Mouse (Mus musculus) embryo, embryonic 10 days (tissue): ENCODE results near the gene Cd27.
"Not testable (repeated sequence)": the region's sequence is repeated elsewhere in the genome, so short reads cannot be mapped to it uniquely, and the experiment has no call there.

Source experiments
- DNase-seq: peaks from one replicate; pipeline ENCODE4 v3.0.0-alpha.2; 2015; ENCODE audit warnings: low spot score

Cd27 gene

DNA sequence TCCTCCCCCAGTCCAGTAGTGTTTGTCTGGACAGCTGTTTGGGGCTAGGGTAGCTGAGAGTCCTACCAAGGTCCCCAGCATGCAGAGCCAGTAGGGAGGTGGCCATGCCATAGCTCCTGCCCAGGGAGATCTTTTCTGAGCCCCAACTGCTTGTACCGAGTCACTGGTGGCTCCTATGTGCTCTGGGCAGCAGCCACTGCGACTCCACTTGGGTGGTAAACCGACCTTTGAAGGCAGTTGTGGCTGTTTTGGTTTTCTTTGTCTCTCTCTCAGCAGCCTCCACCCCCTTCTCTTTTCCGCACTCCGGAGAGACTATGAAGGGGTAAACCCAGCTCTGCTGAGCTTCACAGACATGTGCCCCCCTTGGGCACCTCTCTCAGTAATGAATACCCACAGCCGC, at the start of gene Cd27:
Gene Cd27 (minus strand): TSS at position 229 of the 400 bp plus-strand sequence.
- DNase-seq: no peak

DNA sequence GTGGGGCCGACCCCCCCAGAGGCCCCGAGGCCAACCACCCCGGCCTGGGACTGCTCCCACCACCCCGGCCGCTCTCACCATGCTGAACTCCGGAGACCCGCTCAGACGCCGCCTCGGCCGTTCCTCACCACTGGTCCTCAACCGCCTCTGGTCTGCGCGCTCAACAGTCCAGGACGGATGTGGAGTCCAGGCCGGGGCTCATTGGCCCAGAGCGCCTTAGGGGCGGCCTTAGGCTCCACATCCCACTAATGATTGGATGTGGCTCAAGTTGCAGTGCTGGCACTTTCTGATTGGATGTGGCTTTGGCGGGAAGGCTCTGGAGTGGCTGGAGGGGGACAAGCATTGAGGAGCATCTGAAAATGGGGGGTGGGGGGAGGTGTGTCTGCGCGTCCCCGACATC, 49.1 kb upstream of the Cd27 start, which contains the start of gene Tuba3a:
Gene Tuba3a (minus strand): TSS at position 153 of the 400 bp plus-strand sequence.
- DNase-seq: no peak

GRCm38 (mm10) chr6:125284751-125285150, 47.9 kb upstream of the Cd27 start:
- no peak for DNase-seq

- no peak for DNase-seq
Observed at GRCm38 (mm10) chr6:125284250-125284649, 47.4 kb upstream of the Cd27 start.

GRCm38 (mm10) chr6:125282721-125283120, 45.9 kb upstream of the Cd27 start:
- not testable (repeated sequence) for DNase-seq

DNA sequence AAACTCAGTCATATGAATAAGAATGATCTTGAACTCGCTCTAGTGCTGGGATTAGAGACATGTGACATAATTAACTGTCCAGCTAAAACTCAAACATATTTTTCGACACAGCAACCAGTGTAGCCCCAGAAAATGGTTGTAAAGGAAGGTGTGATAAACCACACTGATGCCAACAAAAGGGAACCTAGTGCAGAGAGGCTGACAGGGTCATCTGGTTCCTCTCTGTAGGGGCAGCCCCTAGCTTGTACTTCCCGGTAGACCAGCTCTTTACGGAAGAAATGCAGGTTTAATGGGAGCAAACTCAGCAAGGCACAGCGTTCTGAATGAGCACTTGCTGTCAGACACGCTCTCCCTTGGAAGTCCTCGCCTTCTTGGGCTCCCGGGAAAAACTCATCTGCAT, 42.9 kb upstream of the Cd27 start:
- DNase-seq: no peak

DNA sequence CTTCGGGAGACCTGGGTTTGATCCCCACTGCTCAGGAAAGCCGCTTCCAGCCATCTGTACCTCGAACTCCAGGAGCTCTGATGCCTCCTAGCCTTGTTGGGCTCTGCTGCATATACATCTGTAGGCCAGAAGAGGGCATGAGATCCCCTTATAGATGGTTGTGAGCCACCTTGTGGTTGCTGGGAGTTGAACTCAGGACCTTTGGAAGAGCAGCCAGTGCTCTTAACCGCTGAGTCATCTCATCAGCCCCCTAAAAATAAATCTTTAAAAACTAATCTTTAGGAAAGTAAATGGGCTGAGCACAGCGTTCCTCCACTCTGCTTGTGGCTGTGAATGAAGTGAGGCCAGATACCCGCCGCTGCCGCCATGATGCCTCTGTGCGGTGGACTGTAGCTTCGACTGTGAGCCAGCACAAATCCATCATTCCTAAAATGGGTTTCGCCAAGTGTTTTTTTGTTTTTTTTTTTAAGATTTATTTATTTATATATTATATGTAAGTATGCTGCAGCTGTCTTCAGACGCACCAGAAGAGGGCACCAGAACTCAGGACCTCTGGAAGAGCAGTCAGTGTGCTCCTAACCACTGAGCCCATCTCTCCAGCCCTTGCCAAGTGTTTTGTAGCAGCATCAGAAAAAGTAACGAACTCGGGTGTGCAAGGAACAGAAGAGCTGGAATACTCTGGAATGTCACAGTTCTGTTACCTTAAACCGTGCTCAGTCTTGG, 38.2 kb upstream of the Cd27 start:
- peak; percentile 68 for DNase-seq

DNA sequence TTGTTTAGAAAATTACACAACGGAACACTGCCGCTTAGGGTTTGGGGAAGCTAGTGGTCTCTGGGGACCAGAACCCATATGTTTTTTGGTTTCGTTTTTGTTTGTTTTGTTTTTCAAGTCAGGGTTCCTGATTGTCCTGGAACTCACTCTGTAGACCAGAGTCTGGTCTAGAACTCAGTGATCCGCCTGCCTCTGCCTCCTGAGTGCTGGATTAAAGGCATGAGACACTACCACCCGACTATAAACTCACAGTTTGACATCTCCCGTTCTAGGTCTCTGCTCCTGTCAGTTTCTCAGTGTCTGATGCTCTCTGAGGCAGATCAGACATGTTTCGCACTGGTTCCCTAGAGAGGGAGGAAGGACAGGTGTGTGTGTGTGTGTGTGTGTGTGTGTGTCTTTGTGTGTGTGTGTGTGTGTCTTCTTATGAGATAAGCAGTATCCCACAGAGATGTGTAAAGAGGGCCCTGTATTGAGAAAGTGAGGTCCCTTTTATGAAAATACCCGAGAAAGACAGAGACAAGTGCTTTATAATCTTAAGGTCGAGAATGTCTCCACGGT, 35.5 kb upstream of the Cd27 start:
- no peak for DNase-seq

- peak; percentile 90 for DNase-seq
Observed at GRCm38 (mm10) chr6:125271455-125272227, 34.8 kb upstream of the Cd27 start.

GRCm38 (mm10) chr6:125268799-125269198, 32.0 kb upstream of the Cd27 start:
- DNase-seq: no peak

- DNase-seq: no peak
Observed at GRCm38 (mm10) chr6:125267469-125267868, 30.7 kb upstream of the Cd27 start.

DNA sequence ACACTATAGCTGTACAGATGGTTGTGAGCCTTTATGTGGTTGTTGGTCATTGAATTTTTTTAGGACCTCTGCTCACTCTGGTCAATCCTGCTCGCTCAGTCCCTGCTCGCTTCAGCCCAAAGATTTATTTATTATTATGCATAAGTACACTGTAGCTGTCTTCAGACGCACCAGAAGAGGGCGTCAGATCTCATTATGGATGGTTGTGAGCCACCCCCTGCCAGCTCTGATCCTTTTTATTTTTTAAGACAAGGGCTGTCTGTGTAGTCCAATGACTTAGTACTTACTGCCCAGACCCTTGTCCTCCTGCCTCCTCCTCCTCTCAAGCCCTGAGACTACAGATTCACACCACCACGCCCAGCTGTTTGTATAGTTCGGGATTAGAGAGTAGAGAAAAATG, 29.8 kb upstream of the Cd27 start:
- not testable (repeated sequence) for DNase-seq

DNA sequence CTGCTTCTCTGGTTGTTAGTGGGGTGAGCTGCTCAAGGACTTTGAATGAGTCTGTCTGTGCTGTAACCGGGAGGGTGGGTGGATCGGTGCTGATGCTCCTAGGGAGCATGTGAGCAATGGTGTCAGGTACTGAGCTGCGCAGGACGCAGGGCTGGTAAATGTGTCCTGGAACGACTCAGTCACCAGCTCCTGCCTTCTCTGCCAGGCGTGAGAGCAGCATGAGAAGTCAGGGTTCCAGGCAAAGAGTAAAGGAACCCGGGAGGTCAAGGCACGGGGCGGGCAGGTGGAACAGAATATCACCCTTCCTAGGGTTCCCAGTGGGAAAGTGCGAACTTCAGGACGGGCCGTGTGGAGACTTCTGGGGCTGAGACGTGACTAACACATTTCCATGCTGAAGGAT, 29.3 kb upstream of the Cd27 start:
- no peak for DNase-seq

DNA sequence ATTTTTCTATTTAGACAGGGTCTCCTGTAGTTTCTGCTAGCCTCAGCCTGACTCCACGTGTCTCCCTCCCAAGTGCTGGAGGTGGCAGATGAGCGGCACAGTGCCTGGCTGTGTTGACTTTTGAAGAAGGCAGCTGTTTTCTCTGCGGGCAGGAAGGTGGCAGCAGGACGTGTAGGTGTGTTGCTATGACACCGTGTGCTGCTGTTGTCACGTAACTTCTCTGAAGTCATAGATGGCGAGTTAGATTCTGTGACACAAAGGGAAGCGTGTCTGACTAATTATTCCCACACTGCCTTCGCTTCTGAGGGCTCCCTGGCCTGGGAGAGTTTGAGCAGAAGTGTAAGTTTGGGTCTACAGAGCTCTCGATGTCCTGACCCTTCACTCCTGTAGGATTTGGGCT, 28.4 kb upstream of the Cd27 start:
- DNase-seq: no peak

DNA sequence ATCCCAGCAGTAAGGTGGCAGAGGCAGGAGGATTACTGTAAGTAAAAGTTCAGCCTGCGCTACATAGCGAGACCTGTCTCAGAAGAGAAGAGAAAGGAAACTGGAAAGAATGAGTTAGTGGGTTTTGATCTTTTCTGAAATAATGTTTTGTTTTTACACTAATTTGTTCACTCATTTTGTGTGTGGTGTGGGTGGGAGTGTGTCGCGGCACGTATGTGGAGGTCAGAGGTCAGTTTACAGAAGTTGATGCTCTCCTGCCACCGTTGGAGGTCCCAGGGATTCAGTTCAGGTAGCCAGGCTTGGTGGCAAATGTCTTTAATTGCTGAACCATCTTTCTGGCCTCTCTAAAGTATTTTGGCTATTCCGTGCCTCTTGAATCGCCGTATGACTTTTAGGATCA, 27.4 kb upstream of the Cd27 start:
- no peak for DNase-seq

DNA sequence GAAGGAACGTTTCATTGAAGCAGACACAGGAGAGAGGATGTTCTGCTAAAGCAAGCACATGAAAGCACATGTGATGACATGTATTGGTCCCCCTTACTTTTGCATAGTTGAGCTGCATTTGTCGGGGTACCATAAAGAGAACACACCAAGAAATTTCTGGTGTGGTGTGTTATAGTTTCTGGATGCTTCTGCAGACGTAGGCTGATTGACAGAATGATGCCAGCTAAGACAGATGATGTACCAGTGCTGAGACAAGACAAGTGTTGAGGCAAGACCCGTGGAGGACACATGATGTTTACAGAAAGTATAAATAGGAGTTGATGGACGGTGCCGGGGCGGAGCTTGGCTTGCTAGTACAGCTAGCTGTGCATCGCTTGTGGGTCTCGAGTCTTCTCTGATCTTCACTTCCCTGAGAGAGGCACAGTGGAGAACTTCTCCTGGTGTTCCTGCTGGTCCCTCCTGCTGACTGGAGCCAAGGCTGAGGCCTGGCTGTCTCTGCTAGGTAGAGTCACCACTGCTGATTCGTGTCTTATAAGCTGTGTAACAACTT, 23.3 kb upstream of the Cd27 start:
- no peak for DNase-seq

GRCm38 (mm10) chr6:125256222-125256966, 19.6 kb upstream of the Cd27 start:
- no peak for DNase-seq

DNA sequence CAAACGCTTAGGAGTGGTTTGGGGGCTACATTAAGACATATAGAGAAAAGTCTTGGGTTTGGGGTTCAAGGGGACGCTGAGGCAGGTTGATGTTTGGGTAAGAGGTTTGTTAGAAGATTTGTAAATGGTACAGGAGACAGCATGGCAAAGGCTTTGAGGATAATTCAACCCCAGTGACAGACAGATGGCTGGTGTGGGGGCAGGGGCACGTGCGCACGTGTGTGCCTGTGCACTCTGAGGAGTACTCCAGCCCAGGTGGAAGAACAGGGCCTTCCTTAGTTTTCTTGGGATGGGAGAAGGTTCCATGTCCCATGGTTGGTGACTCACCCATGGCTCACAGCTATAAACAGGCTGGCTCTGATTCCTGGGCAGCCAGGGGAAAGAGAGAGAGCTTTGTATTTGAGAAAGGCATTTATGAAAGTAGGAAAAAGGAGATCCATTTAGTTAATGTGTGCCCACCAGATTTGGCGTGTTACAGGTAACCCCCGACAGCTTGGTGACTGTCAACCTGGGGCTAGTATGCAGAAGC, 18.8 kb upstream of the Cd27 start:
- no peak for DNase-seq

DNA sequence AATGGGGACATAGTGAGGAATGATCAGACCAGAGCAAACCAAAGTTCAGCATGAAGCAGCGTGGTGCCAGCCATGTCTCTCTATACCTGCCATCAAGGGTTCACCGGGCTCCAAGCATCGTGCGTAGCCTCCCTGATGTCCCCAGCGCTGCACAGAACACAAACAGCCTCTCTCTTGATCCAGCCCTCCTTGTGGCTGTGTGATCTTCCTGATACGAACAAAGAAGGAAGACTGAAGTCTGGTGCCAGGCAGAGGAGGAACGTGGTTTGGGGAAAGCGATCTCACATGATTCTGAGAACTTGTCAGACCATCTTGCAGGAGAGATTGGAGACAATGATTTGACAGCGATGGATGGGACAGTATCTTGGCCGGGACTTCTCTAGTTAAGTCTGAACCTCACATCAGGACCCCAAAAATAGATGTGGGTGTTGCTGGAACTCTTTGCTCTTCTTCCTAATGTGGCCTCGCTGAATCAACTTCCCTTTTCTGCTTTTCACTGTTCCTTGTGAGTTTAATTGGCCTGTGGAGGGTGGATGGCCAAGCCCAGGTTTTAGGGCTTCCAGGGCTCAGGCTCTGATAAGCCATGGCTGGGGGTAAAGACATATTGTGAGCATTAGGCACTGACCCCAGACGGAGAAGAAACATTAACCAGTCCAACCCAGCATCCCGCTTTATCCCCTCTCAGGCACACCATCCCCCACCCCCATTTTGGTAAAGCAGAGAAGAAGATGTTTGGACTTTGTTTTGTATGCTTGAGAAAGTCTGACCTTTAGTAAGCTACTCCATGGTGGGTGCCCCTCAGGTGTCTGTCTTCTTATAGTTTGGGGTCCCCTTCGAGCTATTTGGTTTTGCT, 17.3 kb upstream of the Cd27 start:
- DNase-seq: no peak

GRCm38 (mm10) chr6:125252711-125253110, 15.9 kb upstream of the Cd27 start:
- no peak for DNase-seq

DNA sequence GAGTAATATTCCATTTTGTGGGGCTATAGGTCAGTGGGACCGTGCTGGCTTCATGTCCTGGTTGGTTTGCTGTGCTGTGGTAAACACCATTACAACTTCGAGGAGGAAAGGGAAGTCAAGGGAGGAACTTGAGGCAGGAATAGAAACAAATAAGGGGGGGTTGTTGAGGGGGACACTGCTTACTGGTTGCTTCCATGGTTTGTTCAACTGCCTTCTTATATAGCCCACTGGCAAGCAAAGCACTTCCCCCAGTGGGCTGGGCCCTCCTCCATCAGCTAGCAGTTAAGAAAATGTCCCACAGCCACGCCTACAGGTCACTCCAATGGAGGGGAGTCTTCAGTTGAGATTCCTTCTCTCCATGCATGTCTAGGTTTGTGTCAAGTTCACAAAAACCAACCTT, 15.5 kb upstream of the Cd27 start:
- no peak for DNase-seq
